Mouse (Mus musculus): ENCODE data around the gene Psat1. TPM values are rescaled to one million over a fixed set of nuclear protein-coding genes. Genes with fewer than 3 reads are reported as not detected.

Psat1 gene
- total RNA-seq, 2 experiments from 2014 or later, result 52.7 to 63.8 TPM

GRCm38 (mm10) chr19:15879271-15879670, 67.9 kb downstream of the Psat1 start:
- no peak for ATAC-seq (replicated peaks; ENCODE audit: low FRiP score, low TSS enrichment, poor library complexity, severe bottlenecking)

DNA sequence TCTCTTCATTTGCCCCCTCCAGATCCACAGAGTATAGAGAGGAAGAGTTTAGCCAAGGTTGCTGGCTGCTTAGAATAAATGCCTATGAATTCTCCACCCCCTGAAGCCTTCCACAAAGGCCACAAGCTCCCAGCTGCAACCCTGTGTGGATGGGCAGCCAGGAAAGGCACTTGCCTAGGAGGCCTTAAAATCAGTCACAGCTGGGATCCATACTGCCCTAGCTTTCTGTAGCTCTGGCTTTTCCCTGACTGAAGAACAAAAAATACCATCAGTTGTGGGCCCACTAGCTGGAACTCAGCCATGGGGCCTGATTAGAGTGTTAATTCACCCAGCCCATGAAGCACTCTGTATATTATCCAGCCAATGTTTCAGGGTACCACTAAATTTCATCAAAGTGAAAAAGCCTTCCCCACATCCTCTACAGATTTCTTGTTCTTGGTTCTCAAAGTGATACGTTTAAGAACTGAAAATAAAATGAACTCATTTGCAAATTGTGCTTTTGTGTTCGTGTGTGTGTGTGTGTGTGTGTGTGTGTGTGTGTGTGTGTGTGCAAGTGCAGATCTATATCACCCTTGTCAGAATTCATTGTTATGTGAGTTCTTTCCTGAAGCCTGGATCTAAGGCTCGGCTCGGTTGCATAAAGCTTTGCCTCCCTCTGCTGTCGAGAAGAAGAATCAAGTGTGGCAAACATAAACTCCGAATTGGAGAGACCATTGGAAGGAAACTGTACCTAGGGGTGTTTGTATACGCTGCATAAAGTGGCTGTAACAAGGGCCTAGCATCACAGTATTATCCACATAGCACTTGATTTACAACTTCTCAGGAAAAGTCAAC, 78.1 kb downstream of the Psat1 start:
- no peak for ATAC-seq (replicated peaks; ENCODE audit: low FRiP score, low TSS enrichment, poor library complexity, severe bottlenecking)

GRCm38 (mm10) chr19:15866851-15867250, 80.3 kb downstream of the Psat1 start:
- peak; percentile 67; the same call in 1 of the 2 replicates for ATAC-seq (replicated peaks; ENCODE audit: low FRiP score, low TSS enrichment, poor library complexity, severe bottlenecking)

- no peak for ATAC-seq (replicated peaks; ENCODE audit: low FRiP score, low TSS enrichment, poor library complexity, severe bottlenecking)
Observed at GRCm38 (mm10) chr19:15866126-15866525, 81.0 kb downstream of the Psat1 start.

GRCm38 (mm10) chr19:15865431-15865830, 81.7 kb downstream of the Psat1 start:
- no peak for ATAC-seq (replicated peaks; ENCODE audit: low FRiP score, low TSS enrichment, poor library complexity, severe bottlenecking)

DNA sequence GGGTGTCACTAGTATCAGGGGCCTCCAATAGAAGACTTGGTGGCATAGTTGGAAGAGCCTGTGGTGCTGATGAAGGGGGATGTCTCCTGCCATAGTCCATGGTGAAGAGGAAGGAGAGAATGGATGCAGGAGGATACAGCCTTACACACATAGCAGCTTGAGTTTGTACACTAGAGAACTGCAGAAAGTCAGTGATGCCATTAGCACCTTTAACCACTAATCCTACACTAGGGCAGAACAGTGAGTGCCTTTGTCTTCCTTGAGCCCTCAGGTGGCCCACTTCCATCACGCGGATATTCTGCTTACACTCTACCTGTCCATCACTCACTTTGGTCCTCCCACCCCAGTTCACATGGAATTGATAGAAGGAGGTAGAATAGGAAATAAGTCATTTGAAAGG, 83.0 kb downstream of the Psat1 start:
- no peak for ATAC-seq (replicated peaks; ENCODE audit: low FRiP score, low TSS enrichment, poor library complexity, severe bottlenecking)

DNA sequence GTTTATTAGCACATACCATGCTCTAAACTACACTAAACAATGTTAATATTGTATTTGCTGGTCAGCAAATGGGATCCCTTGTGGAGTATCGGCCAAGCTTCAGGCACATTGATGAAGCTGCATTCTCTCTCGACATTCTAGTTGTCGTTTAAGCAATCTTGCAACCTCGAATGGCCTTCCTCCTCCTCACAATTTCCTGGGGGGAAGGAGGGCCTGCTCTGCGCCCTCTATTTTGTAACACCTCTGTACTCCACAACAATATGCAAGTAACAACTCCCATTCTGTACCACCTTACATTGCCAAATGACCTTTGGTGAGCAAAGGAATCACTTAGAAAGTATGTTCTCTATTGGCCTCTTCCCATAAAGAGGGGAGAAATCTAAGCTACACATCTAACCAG, 91.8 kb downstream of the Psat1 start:
- no peak for ATAC-seq (replicated peaks; ENCODE audit: low FRiP score, low TSS enrichment, poor library complexity, severe bottlenecking)

Other genes with a start within 250 kb of the Psat1 start
- gene Cep78, start 37.7 kb upstream of the Psat1 start, total RNA-seq (2014; fragmentation: Nextera tagmentation), result 23.0 and 29.4 TPM in 2 replicates
- 25.7 and 25.8 TPM in 2 replicates for gene Cep78, start 37.7 kb upstream of the Psat1 start, total RNA-seq (2017)
- 15.8 and 20.8 TPM in 2 replicates for gene Gnaq, start 185.5 kb upstream of the Psat1 start, total RNA-seq (2014; fragmentation: Nextera tagmentation)
- 6.2 and 18.1 TPM in 2 replicates for gene Gnaq, start 185.5 kb upstream of the Psat1 start, total RNA-seq (2017)

Data from megakaryocyte-erythroid progenitor cell, adult 5-6 weeks (primary cell).